Mouse (Mus musculus): Measurements from ENCODE around the gene Gm5485.

Gene Gm5485

DNA sequence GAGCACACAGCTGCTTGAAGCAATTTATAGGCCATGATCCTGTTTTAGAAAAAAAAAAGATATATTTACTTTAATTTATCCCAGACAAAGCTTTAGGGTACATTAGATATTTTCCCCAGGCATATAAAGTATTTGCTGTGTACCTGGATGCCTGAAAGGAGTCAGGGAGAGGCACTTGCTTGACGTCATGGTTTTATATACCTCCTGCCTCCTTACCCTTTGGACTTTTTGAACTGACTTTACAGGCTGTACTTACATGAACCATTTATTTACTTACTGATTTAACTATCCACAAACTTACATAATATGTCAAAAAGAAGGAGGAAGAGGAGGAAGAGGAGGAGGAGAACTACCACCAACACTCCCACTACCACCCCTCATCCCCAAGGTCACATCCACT lies at the start of gene Gm5485:
Gm5485 (minus strand) TSS at position 171 of the 400 bp plus-strand sequence.
- no peak for DNase-seq (ENCODE audit: low spot score)

GRCm38 (mm10) chr16:48453264-48453663 lies 41.0 kb upstream of the Gm5485 start:
- no peak for DNase-seq (ENCODE audit: low spot score)

DNA sequence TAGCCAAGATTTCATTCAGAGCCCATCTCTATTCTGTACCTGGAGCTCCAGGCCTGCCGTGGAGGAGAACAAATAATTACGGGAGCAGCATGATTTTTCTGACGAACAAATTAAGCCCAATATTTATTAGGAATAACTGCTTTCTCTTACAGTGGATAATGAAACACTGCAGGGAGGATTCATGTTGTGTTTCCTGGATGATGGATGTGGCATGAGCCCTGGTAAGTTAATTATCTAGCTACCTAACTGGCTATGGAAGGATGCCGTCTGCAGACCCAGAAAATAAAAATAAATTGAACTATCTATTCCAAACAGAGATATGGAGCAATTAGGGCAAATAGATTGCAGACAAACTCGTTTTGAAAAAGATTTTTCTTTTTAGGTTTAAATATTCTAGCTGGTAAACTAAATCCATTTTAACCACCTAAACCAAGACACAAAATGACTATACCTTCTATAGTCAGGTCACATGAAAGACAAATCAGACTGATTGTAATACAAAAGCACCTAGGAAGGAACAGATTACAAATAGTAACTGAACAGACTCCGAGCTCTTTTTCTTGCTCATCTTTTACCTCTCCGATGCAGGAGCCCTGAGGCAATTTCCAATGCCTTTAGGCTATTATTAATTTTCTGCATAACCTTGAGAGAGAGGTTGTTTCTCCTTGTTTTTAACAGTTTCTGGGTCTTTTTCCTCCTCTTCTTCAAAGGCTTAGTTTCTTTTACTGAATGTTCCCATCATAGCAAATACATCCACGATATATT lies 34.1 kb upstream of the Gm5485 start:
- DNase-seq (ENCODE audit: low spot score): no peak

GRCm38 (mm10) chr16:48444589-48444988 lies 32.4 kb upstream of the Gm5485 start:
- no peak for DNase-seq (ENCODE audit: low spot score)

GRCm38 (mm10) chr16:48437476-48437875 lies 25.3 kb upstream of the Gm5485 start:
- DNase-seq (ENCODE audit: low spot score): no peak

DNA sequence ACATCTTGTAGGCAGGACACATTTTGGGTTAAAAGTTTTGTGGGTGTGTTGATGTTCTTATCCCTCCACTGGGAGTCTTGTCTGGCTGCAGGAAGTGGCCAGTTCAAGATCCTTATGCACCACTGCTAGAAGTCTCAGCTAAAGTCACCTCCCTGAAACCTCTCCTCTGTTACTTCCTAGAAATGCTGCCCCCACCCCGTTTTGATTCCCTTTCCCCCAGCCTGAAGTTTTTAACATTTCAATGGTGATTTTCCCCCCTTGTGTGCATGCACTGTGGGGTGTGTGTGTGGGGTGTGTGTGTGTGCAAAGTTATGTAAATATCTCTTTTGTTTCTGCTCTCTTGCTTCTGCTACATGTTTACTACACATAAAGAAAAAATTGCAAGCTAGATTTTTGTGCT lies 23.2 kb upstream of the Gm5485 start:
- no peak for DNase-seq (ENCODE audit: low spot score)

DNA sequence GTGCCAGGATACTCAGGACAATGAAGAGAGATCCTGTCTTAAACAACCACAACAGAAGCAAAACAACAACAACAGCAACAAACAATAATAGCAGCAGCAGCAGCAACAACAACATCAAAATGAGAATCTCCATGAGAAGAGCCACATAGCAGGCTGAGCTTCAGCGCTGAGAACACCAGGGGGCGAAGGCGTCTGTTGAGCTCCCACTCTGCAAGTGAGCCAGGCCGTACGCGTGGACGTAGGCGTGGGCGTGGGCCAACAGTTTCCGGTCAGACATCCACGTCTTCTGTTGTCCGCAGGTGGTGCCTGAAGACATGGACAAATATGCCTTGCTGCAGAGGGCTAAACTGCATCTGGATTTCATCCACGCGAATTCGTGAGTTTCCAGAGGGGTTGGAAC lies 18.8 kb upstream of the Gm5485 start, which contains the start of gene Morc1:
Morc1 (plus strand) TSS at position 211 of the 400 bp plus-strand sequence.
- DNase-seq (ENCODE audit: low spot score): no peak

DNA sequence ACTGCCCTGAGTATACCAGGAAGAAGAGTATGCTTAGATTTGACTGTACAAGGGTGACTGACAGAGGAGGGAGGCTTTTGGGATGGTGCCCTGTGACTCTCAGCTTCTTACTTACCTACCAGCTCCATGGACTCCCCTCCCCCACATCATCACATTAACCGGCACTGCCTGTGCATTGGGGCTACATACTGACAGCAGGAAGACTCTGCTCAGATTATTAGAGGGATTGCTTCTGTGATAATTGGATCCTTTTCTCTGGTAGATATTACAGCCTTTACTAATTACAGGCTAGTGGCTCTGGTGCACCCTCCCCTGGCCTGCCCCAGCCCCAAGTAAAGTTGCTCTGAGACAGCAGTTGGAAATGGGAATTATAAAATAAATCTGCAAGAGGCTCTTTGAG lies 17.2 kb upstream of the Gm5485 start:
- DNase-seq (ENCODE audit: low spot score): no peak

- DNase-seq (ENCODE audit: low spot score): no peak
Measured at GRCm38 (mm10) chr16:48424069-48424468, 11.9 kb upstream of the Gm5485 start.

GRCm38 (mm10) chr16:48422501-48422900 lies 10.3 kb upstream of the Gm5485 start:
- DNase-seq (ENCODE audit: low spot score): no peak

DNA sequence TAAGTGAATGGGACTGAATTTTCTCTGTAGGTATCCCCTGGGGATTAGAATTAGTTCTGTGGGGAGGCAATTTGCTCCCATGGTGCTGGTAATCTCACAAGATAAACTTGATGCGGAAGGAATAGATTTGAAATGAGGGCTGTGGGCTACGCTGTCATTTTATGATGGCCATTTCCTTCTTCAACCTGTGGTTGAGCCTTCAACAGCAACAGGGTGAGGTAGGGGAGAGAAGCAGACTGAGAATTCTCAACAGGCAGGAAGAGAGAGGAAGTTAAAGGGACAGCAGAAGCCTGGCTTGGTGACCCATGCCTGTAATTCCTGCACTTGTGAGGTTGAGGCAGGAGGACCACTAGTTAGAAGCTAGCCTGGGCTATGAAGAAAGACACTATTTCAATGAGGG lies 6.8 kb upstream of the Gm5485 start:
- DNase-seq (ENCODE audit: low spot score): no peak

GRCm38 (mm10) chr16:48418557-48418956 lies 6.3 kb upstream of the Gm5485 start:
- DNase-seq (ENCODE audit: low spot score): no peak

- no peak for DNase-seq (ENCODE audit: low spot score)
Measured at GRCm38 (mm10) chr16:48410125-48410524, 2.1 kb downstream of the Gm5485 start.

DNA sequence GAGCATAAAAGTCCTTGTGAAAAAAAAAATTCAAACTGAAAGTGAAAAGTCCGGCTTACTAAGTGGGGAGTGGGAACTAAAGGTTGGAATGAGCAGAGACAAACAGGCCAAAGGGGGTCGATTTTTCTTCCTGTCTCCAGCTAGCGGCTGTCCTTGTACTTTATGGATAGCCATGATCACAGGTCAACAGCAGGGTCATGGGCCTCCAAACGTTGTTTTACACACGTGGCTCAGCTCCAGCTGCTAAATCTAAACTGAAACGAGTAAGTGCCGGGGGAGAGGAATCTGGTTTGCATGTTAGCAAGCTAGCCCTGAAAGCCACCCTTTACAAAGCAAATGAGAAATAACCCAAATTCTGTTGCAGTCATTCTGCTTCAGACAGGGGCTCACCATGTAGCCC lies 2.6 kb downstream of the Gm5485 start:
- no peak for DNase-seq (ENCODE audit: low spot score)

DNA sequence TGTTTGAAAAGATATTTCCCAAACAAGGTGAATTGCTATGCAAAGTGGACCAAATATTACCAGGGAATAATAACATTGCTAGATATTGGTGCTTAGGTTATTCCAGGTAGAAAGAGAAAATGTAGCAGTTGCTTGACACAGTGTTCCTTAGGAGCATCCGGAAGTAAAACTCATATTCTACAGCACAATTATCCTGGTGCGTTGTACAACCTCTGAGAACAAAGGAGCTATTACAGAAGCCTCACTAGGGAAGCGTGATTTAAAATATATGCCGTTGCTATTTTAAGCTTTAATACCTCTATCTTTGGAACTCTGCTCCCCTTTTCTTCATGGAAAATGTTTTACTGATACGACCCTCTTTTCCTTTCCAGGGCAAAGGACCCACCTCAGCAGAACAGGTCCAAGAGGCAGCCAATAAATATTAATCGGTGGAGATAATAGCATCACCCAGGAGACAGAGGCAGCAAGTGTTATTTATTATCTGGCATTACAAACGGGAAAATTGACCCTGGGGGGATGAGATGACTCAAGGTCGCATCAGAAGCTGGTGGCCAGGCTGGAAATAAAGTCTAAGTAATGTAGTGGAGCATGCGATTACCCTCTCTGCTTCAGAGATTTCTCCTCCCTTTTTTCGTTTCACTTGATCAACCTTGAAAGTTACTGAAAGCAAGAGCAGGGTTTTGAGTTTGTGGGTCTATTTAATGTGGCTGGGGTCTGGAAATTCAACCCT lies 6.4 kb downstream of the Gm5485 start:
- DNase-seq (ENCODE audit: low spot score): no peak

DNA sequence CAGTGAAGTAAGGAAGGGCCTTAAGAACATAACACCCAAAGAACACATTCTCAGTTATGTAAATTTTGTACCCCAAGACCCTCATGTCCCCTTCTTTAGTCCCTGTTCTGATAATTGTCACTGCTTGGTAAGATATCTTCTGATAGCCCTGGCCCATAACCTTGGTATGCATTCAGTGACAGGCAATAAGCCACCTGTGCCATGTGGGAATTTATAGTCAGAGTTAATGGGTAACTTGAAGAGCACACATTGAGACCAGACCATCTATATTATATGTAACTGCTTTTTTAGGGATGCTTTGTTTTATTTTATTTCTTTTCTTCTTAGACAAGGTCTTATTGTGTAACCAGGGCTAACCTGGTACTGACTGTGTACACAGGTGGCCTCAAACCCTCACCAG lies 8.2 kb downstream of the Gm5485 start:
- no peak for DNase-seq (ENCODE audit: low spot score)

DNA sequence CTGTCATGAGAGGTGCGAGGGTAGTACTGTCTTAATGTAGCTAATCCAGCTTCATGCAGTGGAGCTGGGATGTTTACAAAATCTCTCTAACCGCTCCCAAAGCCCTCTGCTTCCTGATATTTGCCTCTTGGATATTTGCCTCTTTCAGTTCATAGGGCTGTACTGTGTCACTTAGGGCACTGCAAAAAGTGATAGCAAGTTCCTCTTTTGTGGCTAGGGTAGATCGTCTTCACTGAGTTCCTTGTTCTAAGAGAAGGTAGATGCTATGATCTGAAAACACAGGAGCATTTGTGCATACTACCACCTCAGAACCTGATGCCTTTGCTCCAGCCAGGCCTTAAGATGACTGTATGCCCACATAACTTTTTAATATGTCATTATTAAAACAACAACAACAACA lies 8.8 kb downstream of the Gm5485 start:
- no peak for DNase-seq (ENCODE audit: low spot score)

DNA sequence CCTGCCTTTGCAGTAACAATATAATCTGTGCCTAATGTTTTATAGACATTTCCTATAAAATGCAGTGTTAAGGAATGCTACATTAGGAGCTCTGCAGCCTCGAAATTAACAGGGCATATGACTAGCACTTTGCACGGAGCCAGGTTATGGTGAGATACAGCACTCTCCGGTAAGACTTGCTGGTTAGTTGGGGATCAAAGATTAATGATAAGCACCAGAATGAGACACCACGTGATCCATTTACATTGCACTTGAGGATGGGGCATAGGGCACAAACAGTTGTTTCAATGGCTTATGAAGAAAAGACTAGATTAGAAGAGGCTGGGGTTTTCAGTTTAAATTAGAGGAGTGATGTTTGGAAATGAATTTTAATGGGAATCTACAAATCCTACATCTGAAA lies 9.3 kb downstream of the Gm5485 start:
- DNase-seq (ENCODE audit: low spot score): no peak

DNA sequence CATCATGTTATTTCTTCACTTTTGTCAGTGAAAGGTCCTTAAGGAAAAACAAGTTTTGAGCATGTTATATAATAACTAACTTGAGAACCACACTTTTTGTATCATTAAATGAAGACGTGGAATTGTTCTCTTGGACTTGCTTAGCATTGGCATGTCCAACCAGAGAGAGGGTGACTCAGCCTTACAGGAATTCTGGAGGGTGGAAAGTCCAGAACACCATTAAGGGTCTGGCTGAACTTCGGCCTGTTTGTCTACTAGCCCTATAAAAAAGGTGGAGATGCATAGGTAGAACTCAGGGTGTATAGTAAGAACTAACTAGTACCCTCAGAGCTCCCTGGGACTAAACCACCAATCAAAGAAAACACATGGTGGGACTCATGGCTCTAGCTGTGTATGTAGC lies 16.9 kb downstream of the Gm5485 start:
- DNase-seq (ENCODE audit: low spot score): no peak

DNA sequence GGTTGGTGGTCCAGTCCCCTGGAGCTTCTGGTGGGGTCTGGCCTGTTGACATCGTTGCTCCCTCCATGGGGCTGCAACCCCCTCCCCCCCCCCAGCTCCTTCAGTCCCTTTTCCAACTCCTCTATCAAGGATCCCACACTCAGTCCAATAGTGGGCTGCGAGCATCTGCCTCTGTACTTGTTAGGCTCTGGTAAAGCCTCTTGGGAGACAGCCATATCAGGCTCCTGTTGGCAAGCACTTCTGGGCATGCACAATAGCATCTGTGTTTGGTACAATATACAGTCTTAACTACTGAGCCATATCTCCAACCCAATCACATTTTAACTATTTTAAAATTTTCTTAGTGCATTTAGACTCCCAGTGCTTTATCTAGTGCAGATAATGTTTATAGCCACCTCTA lies 25.2 kb downstream of the Gm5485 start:
- DNase-seq (ENCODE audit: low spot score): no peak

- DNase-seq (ENCODE audit: low spot score): no peak
Measured at GRCm38 (mm10) chr16:48383582-48384257, 28.5 kb downstream of the Gm5485 start.

DNA sequence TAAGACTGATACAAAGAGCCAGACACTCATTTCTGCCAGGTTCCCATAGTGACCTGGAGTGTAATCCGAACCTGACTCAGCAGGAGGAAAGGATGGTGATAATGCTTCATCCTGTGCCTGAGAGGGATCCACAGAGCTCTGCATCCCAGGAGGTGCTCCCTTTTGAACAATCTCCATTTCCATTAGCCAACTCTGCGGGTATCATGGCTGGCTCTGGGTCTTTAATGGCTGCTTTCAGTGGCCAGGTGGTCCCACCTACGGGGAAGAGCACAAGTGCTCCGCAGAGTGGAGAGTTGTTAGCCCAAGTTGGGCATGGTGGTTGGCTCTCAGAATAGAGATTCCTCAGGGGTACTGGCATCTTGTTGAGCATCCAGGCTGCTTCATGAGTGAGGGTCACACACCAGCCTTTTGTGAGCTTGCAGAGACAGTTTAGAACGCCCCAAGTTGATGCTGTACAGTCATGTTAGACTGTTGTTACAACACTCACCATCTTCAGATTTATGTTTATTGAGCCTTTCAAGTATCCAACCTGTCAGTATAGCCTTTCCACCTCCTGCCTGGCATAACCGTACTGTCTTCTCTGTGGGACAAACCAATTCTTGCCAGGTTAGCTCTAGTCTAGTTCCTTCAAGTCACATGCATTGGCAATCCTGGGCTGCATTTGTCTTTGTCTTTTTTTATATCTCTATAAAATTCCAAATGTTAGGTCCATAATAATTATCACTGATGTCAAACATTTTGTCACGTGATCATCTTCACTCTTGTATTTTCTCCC lies 38.3 kb downstream of the Gm5485 start:
- DNase-seq (ENCODE audit: low spot score): no peak
